Mouse (Mus musculus): Measurements from ENCODE around the gene Lhfp. TPM values are rescaled to one million over a fixed set of nuclear protein-coding genes. Genes with fewer than 3 reads are reported as not detected.

Lhfp gene
- polyA plus RNA-seq (2017; shearing (Covaris generic)) = 1.2 TPM

GRCm38 (mm10) chr3:53041411-53042239, at the start of gene Lhfp:
TSS of gene Lhfp (plus strand) at chr3:53041528.

GRCm38 (mm10) chr3:53016436-53017340, 24.6 kb upstream of the Lhfp start, which contains the start of gene Cog6:
TSS of gene Cog6 (minus strand) at chr3:53017237.

Other genes with a start within 250 kb of the Lhfp start
- 44.8 TPM for gene Cog6, start 24.3 kb upstream of the Lhfp start, polyA plus RNA-seq (2017; shearing (Covaris generic))

Data from CD4-positive, CD25-positive, alpha-beta regulatory T cell (primary cell).